Mouse (Mus musculus) G1E (cell line): Measurements from ENCODE around the gene Lrp1.

Source experiments
- CTCF ChIP-seq: IDR thresholded peaks from 2 replicates; pipeline ENCODE4 v1.5.1; 2012; ENCODE audit warnings: low read depth, low read length, inconsistent platforms, mixed read lengths
- GATA1 ChIP-seq: IDR thresholded peaks from 2 replicates; pipeline ENCODE4 v1.6.1; 2012; ENCODE audit warnings: borderline replicate concordance, low read length, inconsistent platforms, mixed read lengths

DNA sequence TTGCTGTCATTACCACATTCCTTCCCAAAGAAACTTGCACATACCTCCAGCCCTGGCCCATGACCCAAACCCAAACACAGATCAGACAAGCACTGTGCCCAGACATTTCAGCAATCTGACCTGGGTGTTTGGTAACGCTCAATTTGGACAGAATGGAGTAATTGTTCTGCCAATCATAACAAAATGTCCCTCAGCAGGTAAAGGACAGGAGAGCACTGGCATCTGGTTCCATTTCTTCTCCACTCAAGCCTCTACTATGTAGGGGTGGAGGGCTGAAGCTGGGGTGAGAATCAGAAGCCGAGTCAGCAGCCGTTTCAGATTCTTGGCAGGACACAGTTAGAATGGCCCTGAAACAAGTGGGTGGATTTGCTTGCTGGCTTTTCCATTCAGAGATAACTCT is 128.8 kb downstream of the Lrp1 start:
- TF ChIP-seq CTCF (no peak), GATA1 (no peak)
